Mouse (Mus musculus): ENCODE measurements around the gene Cdh6. TPM values are rescaled to one million over a fixed set of nuclear protein-coding genes. Genes with fewer than 3 reads are reported as not detected.

The Cdh6 gene
- polyA plus RNA-seq, 1 experiment from 2014 or later: 18.1 TPM

DNA sequence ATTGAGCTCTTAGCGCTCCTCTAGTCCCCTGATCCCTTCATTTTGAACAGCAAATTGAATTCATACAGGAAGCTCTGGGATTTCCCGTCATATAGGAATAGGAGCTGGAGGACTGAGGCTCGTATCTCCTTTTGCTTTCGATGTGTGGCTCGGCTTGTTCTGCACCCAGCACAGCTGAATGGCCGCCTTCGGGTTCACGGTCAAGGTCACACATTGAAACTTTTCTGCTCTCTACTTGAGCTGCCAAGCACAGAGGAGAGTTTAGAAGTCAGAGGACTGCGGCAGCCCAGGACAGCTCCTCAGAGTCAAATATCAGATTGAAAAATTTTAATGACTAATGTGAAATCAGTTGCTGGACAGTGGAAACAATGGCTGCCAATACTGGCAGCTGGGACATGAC is 88.7 kb downstream of the Cdh6 start:
- WGBS: 93% methylated on average over 9 of the region's 9 CpGs

DNA sequence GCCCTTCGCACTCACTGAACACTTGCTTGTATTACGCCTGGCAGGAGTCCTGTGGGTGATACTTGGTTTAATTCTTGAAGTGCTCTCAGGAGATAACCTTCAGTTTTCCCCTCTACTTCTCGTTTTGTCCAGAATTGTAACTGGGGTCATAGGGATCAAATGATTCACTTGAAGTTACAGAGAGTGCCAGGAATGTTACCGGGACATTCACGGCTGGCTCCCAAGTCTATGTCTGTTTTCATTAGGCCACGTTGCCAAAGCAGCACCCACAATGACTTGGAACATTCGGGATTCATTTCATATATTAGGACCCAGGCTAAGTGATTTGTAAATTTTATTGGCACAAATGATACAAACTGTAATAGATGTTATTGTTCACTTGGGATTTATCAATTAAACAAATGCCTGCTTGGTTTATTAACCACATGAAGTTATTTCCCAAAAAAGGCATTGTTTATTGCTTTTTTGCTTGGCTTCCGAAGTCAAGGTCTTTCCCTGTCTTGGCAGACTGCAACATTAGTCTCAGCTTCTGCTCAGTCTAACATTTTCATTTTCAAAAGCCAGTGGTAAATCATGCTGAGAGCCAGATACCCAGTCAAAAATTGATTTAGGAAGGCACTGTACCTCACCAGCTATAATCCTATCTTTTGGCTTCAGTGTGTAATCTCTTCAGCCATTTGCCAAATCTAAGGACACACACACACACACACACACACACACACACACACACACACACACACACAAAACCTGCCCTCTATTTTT is 96.4 kb downstream of the Cdh6 start:
- no peaks in the 10 kb centered on the region for H3K9me3 ChIP-seq (ENCODE audit: control insufficient read depth, low read length)

More for the DNA sequence above, 88.7 kb downstream of the Cdh6 start:
- ATAC-seq (ENCODE audit: low read depth): no peak
- Histone ChIP-seq H3K27ac (ENCODE audit: low read depth, low read length) (no peak overlapping the region), H3K9me3 (ENCODE audit: control insufficient read depth, low read length) (no peaks in the 10 kb centered on the region), H3K4me1 (ENCODE audit: control insufficient read depth, insufficient read depth, low read length) (no peaks in the 10 kb centered on the region), H3K36me3 (ENCODE audit: control insufficient read depth, insufficient read depth, low read length) (no peaks in the 10 kb centered on the region), H3K4me2 (ENCODE audit: low read depth, low read length) (no peak overlapping the region), H3K4me3 (ENCODE audit: low read depth, low read length) (no peak overlapping the region), H3K9ac (replicated peaks; ENCODE audit: low read depth, low read length) (no peak overlapping the region), H3K27me3 (ENCODE audit: control insufficient read depth, insufficient read depth, low read length) (no peaks in the 10 kb centered on the region)

DNA sequence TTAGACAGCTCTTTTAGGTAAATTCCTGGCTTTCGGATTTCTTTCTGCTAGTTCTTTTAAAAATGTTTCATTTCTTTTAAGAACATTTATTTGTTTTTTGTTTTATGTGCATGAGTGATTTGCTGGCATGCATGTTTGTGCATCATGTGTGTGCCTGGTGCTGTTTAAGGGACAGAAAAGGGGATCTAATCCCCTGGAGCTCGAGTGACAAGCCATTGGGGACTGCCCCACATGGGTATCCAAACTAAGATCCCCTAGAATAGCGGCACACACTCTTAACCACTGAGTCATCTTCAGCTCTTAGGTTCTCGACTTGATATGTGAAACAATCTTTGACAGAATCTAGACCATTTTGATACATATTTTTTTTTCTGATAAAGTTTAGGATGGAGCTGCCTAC is 99.4 kb downstream of the Cdh6 start:
- no peaks in the 10 kb centered on the region for H3K27me3 ChIP-seq (ENCODE audit: control insufficient read depth, insufficient read depth, low read length)
- no peaks in the 10 kb centered on the region for H3K4me1 ChIP-seq (ENCODE audit: control insufficient read depth, insufficient read depth, low read length)
- WGBS: 80% methylated on average over 4 of the region's 4 CpGs
- H3K4me3 ChIP-seq (ENCODE audit: low read depth, low read length): no peak overlapping the region
- no peaks in the 10 kb centered on the region for H3K9me3 ChIP-seq (ENCODE audit: control insufficient read depth, low read length)
- ATAC-seq (ENCODE audit: low read depth): no peak
- H3K27ac ChIP-seq (ENCODE audit: low read depth, low read length): no peak overlapping the region
- H3K9ac ChIP-seq (replicated peaks; ENCODE audit: low read depth, low read length): no peak overlapping the region
- no peak overlapping the region for H3K4me2 ChIP-seq (ENCODE audit: low read depth, low read length)
- H3K36me3 ChIP-seq (ENCODE audit: control insufficient read depth, insufficient read depth, low read length): no peaks in the 10 kb centered on the region

More for the DNA sequence above, 96.4 kb downstream of the Cdh6 start:
- ATAC-seq (ENCODE audit: low read depth): peak; percentile 32; the same call in 1 of the 2 replicates
- Histone ChIP-seq H3K4me3 (ENCODE audit: low read depth, low read length) (no peak overlapping the region), H3K27ac (ENCODE audit: low read depth, low read length) (no peak overlapping the region), H3K4me2 (ENCODE audit: low read depth, low read length) (no peak overlapping the region), H3K36me3 (ENCODE audit: control insufficient read depth, insufficient read depth, low read length) (no peaks in the 10 kb centered on the region), H3K4me1 (ENCODE audit: control insufficient read depth, insufficient read depth, low read length) (no peaks in the 10 kb centered on the region), H3K9ac (replicated peaks; ENCODE audit: low read depth, low read length) (no peak overlapping the region), H3K27me3 (ENCODE audit: control insufficient read depth, insufficient read depth, low read length) (no peaks in the 10 kb centered on the region)
- 65% methylated on average over 8 of the region's 8 CpGs for WGBS

DNA sequence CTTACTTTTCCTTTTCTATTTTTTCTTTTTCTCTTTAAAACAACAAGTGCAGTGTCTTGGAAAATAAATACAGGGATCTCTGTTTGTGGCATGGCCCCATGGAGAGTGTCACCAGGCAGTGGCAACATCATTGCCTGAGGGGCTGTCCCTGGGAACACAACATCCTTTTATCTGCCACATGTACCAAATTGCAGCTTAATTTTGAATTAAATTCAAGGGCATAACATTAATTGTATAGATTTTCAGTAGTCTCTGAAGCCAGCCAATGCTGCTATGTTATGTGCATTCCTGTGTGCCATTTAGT is 105.3 kb downstream of the Cdh6 start:
- ATAC-seq (ENCODE audit: low read depth): no peak
- H3K4me2 ChIP-seq (ENCODE audit: low read depth, low read length): peak overlapping the region; percentile 44; the same call in 1 of the 2 replicates
- H3K27ac ChIP-seq (ENCODE audit: low read depth, low read length): no peak overlapping the region
- H3K4me3 ChIP-seq (ENCODE audit: low read depth, low read length): no peak overlapping the region
- H3K4me1 ChIP-seq (ENCODE audit: control insufficient read depth, insufficient read depth, low read length): peaks cover 10% of the 10 kb centered on the region; the same call in 1 of the 2 replicates
- H3K9ac ChIP-seq (replicated peaks; ENCODE audit: low read depth, low read length): no peak overlapping the region
- no peaks in the 10 kb centered on the region for H3K36me3 ChIP-seq (ENCODE audit: control insufficient read depth, insufficient read depth, low read length)
- H3K27me3 ChIP-seq (ENCODE audit: control insufficient read depth, insufficient read depth, low read length): no peaks in the 10 kb centered on the region
- H3K9me3 ChIP-seq (ENCODE audit: control insufficient read depth, low read length): no peaks in the 10 kb centered on the region

DNA sequence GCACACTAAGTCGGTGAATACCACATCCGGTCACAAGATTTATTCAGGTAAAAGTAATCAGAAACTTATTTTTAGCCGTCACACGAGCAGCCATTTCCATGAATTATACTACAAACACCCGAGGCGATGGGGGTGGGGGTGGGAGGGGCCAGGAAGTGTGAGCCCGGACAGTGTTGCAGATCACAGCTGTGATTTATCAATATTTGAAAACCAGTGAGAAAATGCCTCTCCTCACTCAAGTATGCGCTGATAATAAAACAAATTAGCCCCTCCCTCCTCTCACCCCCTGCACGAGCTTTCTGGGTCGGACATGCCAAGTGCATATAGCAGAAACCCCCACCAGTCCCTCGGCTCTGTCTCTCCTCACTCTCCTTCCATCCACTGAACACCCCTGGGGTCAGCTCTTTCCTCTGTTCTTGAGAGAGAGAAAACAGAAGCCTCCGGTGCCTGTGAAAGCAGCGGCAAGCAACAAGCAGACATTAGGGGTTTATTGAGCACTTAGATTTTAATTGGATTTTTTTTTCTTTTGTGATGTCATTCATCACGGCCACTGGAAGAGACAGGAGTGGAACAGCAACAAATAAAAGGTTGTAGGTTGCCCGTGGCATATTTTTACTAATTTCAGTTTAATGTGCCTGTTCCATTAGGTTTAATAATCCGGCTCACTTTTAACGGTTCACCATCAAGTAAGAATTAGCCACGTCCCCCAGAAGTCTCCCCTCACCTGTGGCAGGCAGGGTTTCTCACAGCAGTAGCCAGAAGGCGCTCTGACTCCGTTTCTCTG is 105.9 kb downstream of the Cdh6 start:
- 32% methylated on average over 20 of the region's 20 CpGs for WGBS
- H3K4me1 ChIP-seq (ENCODE audit: control insufficient read depth, insufficient read depth, low read length): peaks cover 10% of the 10 kb centered on the region; the same call in 1 of the 2 replicates
- no peak overlapping the region for H3K4me3 ChIP-seq (ENCODE audit: low read depth, low read length)
- peak overlapping the region; percentile 44 for H3K4me2 ChIP-seq (ENCODE audit: low read depth, low read length)
- no peak overlapping the region for H3K9ac ChIP-seq (replicated peaks; ENCODE audit: low read depth, low read length)
- H3K9me3 ChIP-seq (ENCODE audit: control insufficient read depth, low read length): no peaks in the 10 kb centered on the region
- H3K27ac ChIP-seq (ENCODE audit: low read depth, low read length): 0 out of 2 replicates have a peak overlapping the region, but pooled peaks have one; percentile 34
- no peaks in the 10 kb centered on the region for H3K27me3 ChIP-seq (ENCODE audit: control insufficient read depth, insufficient read depth, low read length)
- ATAC-seq (ENCODE audit: low read depth): peak; percentile 82
- H3K36me3 ChIP-seq (ENCODE audit: control insufficient read depth, insufficient read depth, low read length): no peaks in the 10 kb centered on the region

DNA sequence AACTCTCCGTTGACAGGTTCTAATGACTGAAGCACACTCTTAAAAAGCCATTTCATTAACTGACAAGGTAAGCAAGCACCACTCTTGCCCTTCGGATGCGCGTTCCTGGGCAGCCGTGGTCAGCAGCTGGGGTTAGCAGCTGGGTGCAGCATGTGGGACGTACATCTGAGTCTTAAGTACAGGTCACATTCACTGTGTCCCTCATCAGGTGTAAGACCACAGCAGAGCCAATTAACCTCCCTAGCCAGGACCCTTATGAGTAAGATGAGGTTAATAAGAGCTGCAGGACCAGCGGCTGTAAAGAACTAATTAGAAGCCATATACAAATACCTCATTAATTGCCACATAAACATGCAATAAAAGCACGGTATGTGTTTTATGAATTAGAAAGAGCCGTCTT is 106.7 kb downstream of the Cdh6 start:
- WGBS: 41% methylated on average over 9 of the region's 9 CpGs
- Histone ChIP-seq H3K27ac (ENCODE audit: low read depth, low read length) (no peak overlapping the region), H3K4me2 (ENCODE audit: low read depth, low read length) (no peak overlapping the region; the same call in 1 of the 2 replicates), H3K9me3 (ENCODE audit: control insufficient read depth, low read length) (no peaks in the 10 kb centered on the region), H3K4me1 (ENCODE audit: control insufficient read depth, insufficient read depth, low read length) (peaks cover 10% of the 10 kb centered on the region; the same call in 1 of the 2 replicates), H3K9ac (replicated peaks; ENCODE audit: low read depth, low read length) (no peak overlapping the region), H3K36me3 (ENCODE audit: control insufficient read depth, insufficient read depth, low read length) (no peaks in the 10 kb centered on the region), H3K4me3 (ENCODE audit: low read depth, low read length) (no peak overlapping the region), H3K27me3 (ENCODE audit: control insufficient read depth, insufficient read depth, low read length) (no peaks in the 10 kb centered on the region)
- ATAC-seq (ENCODE audit: low read depth): peak; percentile 42; the same call in 1 of the 2 replicates

DNA sequence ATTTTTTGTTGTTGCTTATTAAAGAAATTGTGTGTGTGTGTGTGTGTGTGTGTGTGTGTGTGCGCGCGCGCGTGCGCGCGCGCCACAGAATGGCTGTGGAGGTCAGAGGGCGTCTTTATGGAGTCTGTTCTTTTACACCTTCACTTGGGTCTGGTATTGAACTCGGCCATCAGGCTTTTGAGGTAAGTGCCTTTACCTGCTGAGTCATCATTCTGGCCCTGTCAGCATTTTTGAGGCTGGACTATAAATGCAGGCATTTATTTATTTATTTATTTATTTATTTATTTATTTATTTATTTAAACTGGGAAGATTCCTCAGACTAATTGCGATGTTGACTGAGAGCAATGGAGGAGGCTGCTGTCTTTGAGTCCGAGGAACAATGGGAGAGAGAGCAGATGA is 109.8 kb downstream of the Cdh6 start:
- no peak for ATAC-seq (ENCODE audit: low read depth)
- no peaks in the 10 kb centered on the region for H3K9me3 ChIP-seq (ENCODE audit: control insufficient read depth, low read length)
- H3K36me3 ChIP-seq (ENCODE audit: control insufficient read depth, insufficient read depth, low read length): no peaks in the 10 kb centered on the region
- 96% methylated on average over 13 of the region's 13 CpGs for WGBS
- no peak overlapping the region for H3K4me3 ChIP-seq (ENCODE audit: low read depth, low read length)
- H3K27me3 ChIP-seq (ENCODE audit: control insufficient read depth, insufficient read depth, low read length): no peaks in the 10 kb centered on the region
- no peak overlapping the region for H3K9ac ChIP-seq (replicated peaks; ENCODE audit: low read depth, low read length)
- H3K27ac ChIP-seq (ENCODE audit: low read depth, low read length): no peak overlapping the region
- no peak overlapping the region for H3K4me2 ChIP-seq (ENCODE audit: low read depth, low read length)
- peaks cover 10% of the 10 kb centered on the region; the same call in 1 of the 2 replicates for H3K4me1 ChIP-seq (ENCODE audit: control insufficient read depth, insufficient read depth, low read length)

DNA sequence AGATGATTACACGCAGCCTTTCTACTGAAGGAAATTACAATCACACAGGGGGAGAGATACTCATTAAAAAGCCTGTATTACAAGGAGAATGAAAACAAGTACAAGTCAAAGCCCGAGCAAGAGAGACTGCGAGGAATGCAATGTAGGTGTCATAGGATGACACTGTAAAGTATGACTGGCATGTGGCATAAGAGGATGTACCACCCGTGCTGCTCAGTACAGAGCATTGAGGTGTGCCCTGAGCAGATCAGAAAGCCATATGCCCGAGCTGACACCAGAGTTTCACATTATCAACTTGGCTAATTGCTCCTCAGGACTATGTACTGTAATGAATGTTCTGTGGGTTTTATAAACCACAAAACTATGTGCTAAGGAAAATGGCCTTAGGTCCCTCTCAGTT is 115.7 kb downstream of the Cdh6 start:
- no peaks in the 10 kb centered on the region for H3K27me3 ChIP-seq (ENCODE audit: control insufficient read depth, insufficient read depth, low read length)
- no peaks in the 10 kb centered on the region for H3K9me3 ChIP-seq (ENCODE audit: control insufficient read depth, low read length)
- H3K4me2 ChIP-seq (ENCODE audit: low read depth, low read length): no peak overlapping the region
- 65% methylated on average over 5 of the region's 5 CpGs for WGBS
- H3K4me1 ChIP-seq (ENCODE audit: control insufficient read depth, insufficient read depth, low read length): no peaks in the 10 kb centered on the region
- H3K9ac ChIP-seq (replicated peaks; ENCODE audit: low read depth, low read length): no peak overlapping the region
- ATAC-seq (ENCODE audit: low read depth): peak; percentile 34; the same call in 1 of the 2 replicates
- H3K36me3 ChIP-seq (ENCODE audit: control insufficient read depth, insufficient read depth, low read length): no peaks in the 10 kb centered on the region
- no peak overlapping the region for H3K27ac ChIP-seq (ENCODE audit: low read depth, low read length)
- no peak overlapping the region for H3K4me3 ChIP-seq (ENCODE audit: low read depth, low read length)

DNA sequence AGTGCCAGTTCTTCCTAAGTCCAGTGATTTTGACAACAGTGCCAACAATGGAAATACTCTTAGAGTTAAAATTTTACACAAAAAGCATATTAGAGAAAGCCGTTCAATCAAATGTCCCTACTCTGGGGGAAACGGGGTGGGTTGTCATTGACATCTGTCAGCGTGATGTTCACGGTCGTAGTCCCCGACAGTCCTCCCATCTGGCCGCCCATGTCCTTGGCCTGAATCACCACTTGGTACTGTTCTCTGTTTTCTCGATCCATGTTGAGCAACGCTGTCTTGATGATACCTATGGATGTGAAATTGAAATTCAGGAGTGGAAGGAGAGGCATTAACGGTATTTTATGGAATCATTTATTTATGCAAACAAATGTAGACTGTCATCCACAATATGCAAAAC is 116.2 kb downstream of the Cdh6 start:
- no peak overlapping the region for H3K4me2 ChIP-seq (ENCODE audit: low read depth, low read length)
- 72% methylated on average over 10 of the region's 10 CpGs for WGBS
- no peak overlapping the region for H3K27ac ChIP-seq (ENCODE audit: low read depth, low read length)
- no peaks in the 10 kb centered on the region for H3K36me3 ChIP-seq (ENCODE audit: control insufficient read depth, insufficient read depth, low read length)
- H3K27me3 ChIP-seq (ENCODE audit: control insufficient read depth, insufficient read depth, low read length): no peaks in the 10 kb centered on the region
- no peak; the same call in 1 of the 2 replicates for ATAC-seq (ENCODE audit: low read depth)
- no peak overlapping the region for H3K9ac ChIP-seq (replicated peaks; ENCODE audit: low read depth, low read length)
- H3K4me3 ChIP-seq (ENCODE audit: low read depth, low read length): no peak overlapping the region
- H3K4me1 ChIP-seq (ENCODE audit: control insufficient read depth, insufficient read depth, low read length): no peaks in the 10 kb centered on the region
- no peaks in the 10 kb centered on the region for H3K9me3 ChIP-seq (ENCODE audit: control insufficient read depth, low read length)
